Mouse (Mus musculus) heart, adult 18-20 months (tissue): ENCODE data around the gene Rasal2. TPM values are rescaled to one million over a fixed set of nuclear protein-coding genes. Genes with fewer than 3 reads are reported as not detected.

Experiments used
- DNase-seq, 2 experiments: peaks; one replicate each; pipeline ENCODE4 v3.0.0; 2021 to 2022; ENCODE audit warnings: mixed read lengths in 1 of 2
- total RNA-seq, 2 experiments: library from RNA; stranded (reverse); gene quantifications; 2 replicates each; pipeline ENCODE4 v1.2.3; 2021

The Rasal2 gene
- total RNA-seq, 2 experiments from 2014 or later: 19.8 to 23.9 TPM

DNA sequence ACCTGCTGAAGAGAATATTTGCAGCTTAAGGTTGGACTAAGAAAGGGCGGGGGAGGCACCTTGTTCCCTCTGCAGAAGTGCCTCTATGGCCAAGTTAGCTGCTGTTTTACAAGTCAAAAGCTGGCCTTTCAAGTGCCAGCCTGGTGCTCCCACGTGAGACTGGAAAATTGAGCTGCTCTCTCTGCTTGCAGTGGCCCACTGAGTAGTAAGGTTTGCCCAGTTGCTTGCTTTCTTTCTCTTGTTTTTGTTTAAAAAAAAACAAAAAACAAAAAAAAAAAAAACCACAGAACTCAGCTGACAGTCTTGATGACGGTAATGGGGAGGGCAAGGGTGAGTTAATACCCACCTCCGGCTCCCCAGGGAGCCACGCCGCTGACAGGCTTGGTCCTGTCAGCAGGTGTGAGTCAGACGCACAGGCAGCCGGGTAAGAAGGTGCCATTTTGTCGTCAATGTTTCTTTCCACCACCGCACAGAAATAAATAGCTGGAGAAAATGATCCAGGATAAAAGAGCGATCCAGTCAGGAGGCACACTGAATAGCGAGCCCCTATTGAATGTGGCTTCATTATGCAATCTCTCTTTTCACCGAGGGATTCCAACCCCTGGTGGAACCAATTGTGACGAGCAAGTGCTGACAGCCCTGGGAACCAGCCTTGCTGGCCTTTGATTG, 27.7 kb upstream of the Rasal2 start:
- no peak for DNase-seq

DNA sequence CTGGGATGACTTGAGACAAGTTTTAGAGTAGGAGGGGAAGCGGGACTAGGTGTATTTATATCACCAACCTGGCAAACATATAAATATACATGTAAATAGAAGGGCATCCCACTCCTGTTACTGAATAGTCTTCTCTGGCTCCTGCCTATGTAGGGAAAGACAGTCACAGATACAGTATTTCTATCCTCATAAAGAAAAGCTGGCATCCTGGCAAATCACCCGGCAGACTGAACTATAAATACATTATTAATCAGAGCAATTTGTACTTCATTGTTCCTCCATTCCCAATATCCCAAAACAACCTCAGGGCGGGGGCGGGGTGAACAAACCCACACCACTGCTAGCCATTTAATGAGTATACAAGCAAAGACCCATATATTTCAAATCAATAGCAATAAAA, 26.7 kb upstream of the Rasal2 start:
- no peak for DNase-seq

DNA sequence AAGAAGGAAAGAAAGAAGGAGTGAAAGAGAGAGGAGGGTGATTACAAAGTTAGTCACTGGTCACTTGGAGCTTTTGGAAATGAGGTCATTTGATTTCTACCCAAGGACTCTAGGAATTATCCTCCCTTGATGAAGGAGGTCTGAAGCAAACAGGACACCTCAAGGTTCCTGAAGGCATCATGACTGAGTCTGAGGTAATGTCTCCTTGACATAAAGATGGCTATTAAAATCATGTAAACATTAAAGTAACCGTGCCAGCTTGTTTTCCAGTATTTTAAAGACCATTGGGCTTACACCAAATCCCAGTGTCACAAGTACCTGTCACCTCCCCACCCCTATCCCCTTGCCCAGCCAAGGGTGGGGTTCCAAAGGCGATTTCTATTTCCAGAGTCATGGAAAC, 25.9 kb upstream of the Rasal2 start:
- DNase-seq: no peak

DNA sequence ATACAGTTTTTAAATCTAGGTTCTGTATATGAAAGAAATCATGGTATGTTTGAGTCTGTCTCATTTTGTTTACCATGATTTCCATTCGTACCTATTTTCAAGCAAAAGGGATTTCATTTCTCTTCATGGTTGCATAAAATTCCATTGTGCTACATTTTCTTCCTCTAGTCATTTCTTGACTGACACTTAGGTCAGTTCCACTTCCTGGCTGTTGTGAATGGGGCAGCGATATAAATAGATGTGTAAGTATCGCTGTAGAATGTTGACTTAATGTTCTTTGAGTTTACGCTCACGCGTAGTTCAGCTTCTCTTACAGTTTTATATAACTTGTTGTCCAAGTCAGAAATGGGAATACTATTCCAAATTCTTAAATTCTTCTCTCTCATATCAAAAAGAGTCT, 23.5 kb upstream of the Rasal2 start:
- no peak for DNase-seq

DNA sequence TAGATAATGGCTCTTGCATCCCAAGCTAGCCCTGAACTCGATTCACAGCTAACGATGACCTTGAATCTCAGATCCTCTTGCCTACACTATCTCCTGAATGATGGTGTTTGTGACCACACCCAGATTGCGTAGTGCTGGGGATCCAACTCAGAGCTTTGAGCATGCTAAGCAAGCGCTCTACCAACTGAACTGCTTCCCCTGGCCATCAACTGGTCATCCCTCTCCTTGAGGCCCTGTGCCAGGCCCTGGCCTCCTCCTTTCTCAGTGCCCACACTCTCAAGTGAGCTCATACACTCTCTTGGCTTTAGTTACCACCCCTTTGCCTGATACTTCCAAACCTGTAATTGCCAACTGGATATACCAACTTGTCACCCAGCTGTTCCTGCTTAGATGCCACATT, 22.0 kb upstream of the Rasal2 start:
- DNase-seq: no peak

DNA sequence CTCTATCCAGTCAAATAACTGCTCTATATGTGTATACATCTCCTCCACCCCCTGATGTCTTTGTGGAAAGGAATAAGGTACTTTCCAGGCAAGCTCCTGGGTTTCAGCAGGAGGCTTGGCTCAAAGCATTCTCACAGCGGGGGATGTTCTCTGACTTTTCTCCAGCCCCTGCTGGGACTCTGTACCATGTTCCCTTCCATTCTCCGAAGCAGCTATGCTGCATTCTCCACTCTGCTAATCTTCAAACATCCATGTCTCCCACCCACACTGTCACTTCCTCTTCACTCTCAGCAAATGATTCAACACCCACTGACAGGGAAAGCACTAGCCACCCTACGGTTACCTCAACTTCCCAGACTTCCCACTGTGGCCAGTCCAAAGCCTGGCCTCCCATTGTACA, 20.9 kb upstream of the Rasal2 start:
- DNase-seq: no peak

DNA sequence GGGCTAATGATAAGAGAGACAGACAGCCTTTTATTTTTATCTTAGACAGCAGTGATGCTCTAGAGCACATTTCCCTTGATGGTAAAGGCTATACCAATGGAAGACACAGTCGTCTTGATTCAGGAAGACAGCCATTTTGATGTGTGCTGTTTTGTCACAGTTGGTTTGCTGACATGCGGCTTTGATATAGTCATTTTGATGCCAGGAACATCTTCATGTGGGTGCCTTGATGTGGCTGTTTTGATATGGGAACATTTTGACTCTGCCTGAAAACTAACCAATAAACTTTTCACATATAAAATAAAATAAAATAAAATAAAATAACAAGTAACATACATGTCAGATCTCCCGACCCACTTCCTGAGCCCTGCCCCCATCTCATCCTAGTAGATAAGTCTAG, 16.0 kb upstream of the Rasal2 start:
- DNase-seq: no peak

DNA sequence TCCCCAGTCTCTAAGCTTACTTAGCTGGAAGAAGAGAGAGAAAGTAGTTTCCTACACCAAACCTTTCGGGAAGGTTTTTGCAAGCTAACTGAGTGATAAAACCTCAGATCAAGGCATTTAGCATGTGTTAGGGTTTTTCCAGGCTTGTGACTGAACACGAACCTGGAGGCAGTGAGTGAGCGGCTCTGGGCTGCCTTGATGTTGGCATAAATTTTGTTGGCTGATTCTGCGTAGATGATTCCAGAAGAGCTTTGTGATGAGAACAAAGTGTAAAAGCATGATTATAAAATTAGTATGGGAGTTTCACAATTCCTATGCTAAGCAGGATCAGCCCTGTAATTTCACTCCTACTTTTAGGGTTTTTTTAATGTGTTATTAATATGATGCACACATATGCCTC, 15.2 kb upstream of the Rasal2 start:
- no peak for DNase-seq

DNA sequence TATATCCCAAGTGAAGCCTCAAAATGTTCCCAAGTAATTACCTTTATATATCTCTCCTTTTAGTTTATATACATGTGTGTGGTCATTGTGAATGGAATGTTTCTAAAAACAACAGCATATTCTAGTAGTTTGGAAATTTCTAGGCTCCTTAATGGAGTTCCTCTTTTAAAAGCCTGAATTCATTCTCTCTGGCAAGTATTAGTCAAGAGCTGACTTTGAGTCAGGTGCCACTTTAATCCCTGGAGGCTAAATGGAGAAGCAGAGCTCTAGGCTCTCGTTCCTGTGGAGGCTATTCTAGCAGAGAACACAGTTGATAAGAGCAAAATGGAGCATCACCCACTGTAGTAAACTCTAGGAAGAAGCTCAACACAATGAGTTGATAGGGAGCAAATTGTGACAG, 14.5 kb upstream of the Rasal2 start:
- peak in 1 of 2 experiments; percentile 10 for DNase-seq

DNA sequence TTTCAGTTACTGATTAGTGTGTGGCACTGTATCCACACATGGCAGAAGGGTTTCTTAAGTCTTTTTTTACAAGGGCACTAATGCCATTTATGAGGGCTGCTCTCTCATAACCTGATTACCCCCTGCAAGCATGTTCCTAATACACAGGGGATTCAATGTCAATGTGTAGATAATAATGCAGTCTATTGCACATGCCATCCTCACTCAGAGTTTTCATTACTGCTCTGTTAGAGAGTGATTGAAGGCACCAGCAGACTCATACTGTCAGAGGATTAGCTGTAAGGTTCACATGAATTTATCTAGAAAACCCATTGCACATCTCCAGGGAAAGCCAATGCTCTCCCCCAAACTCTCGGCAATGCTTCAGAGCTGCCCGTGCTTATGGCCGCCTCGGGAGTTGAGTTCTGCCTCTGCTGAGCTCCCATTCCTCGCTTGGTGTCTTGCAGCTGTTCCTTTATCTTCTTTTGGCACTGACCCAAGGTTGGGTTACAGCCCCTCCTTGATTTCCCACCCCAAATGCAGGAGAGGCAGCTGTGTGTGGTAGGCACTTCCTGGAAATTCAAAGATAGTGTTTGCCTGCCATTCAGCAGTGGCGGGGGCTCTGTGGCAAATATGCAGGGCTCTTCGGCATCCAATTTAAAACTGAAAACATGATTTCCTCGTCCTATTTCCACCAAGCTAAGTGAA, 13.5 kb upstream of the Rasal2 start:
- peak in 1 of 2 experiments; percentile 37 for DNase-seq

DNA sequence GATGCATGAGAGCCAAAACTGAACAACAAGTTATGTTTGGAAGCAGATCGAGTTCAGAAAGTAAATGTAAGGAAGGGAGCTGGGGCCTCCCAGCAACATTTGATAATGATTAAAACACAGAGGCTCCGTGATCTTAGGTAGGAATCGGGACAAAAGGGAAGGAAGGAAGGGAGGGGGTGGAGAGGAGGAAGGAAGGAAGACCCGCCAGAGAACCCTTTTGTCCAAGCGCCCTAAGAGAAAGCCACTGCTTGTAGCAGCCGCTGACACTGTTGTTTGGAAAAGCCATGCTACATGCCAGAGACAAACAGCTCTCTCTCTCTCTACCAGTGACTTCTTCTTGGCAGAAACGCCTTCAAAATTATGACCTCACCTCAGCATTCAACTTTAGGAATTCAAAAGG, 5.5 kb upstream of the Rasal2 start:
- DNase-seq: peak; percentile 37 to 77

DNA sequence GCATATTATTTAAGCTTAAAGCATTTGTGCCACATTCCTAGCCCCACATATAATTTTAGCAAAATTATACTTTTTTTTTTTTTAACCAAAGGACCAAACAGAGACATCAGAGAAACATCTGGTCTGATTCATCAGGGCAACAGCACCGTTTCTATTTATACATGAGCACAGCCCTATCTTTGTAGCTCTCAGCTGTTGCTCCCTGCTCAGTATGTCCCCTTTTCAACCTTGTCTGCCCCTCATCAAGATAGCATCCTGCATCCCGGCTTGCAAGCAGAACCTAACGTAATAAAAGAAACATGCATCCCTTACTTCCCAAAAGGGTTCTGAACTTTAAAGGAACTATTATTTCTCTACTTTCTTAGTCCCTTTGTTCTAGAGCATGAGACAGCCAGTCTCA, 5.0 kb upstream of the Rasal2 start:
- DNase-seq: no peak

DNA sequence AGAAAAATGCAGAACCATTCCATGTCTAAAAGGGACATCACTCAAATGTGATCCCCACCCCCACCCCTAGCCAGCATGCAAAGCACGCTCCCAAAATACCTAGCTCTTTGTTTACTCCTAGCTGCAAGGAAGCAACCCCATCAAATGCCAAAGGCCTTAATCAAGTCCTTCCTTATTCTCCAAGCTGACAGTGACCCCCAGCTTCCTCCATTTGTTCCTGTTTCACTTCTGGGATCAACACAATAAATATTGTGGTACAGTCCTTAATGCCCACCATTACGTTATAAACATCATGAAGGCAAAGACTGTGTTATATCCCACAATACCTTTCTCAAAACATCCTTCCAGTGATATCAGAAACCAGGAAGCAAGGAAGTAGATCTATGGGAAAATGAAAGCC, 4.2 kb upstream of the Rasal2 start:
- DNase-seq: peak in 1 of 2 experiments; percentile 38

DNA sequence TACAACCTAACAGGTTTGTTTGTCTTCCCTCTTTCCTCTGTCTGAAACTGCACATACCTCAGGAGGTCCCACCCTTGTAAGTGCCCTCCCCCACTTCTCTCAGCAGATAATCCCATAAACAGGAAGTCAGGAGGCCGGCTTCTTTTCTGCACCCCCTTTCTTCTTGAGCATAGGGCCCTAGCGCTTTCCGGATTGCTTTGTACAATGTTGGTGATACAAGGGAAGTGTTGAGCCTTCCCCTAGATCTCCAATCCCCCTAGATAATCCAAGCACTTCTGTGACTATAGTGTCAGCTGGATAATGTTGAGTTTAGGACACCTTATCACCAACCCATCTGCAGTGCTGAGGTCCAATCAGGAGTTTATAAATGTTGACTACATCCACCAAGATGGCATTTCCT, 3.4 kb upstream of the Rasal2 start:
- no peak for DNase-seq

DNA sequence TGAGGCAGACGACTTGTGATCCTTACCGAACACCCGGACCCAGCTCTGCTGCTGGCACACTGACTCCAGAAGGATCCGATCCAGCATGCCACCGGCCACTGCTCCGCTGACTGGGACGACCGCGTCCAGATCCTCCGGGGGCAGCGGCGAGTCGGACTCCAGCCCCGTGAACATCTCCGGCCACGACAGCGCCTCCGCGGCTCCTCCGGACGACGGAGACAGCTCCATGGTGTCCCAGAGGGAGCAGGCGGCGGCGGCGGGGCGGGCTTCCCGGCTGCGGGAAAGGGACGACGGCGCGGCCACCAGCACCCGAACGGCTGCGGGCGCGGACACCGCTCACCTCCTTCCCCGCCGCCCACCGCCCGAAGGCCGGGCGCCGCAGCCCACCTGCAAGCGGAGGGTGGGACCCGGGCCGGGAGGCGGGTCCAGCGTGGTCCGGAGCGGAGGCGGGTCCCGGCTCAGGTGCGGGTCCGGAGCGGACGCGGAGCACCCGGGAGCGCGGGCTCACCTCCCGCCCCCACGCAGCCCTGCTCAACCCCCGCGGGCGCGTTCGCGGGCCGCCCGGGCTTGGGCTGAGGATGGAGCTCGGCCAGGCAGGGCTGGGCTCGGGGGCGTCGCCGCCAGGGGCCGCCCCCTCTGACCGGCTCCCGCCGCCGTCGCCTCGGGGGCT, 549 bp downstream of the Rasal2 start:
- DNase-seq: peak; percentile 75 to 79

DNA sequence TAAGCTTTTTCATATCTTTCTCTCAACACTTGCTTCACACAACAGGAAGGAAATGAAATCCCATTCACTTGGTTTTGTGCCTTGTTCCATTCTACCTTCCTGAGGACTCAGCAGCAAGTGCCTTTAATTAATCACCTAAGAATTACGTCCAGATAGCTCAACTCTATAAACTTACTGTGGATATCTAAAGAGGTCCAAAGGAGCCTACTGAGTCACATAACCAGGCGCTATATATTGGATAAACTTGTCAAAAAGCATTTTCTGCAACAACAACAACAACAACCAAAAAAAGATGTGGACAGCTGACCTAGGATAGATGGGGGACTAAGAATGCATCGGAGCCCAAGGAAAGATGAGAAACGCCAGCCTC, 1.1 kb downstream of the Rasal2 start:
- DNase-seq: no peak

DNA sequence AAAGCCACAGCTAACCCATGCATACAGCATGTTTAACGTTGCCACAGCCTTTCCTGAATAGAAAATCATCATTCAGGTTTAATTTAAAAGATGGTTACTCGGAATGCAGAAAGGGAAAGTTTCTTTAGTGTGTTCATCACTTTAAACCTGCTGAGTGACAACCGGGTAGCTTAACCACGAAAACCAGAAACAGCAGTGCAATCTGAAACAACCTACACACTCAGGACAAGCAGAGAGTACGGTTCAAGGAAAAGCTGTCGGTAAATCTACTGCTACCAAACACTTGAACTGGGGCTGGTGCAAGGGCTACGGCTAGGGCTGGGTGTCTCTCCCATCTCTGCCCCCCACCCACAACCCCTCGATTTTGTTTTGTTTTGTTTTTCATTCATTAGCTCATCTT, 1.5 kb downstream of the Rasal2 start:
- no peak for DNase-seq

DNA sequence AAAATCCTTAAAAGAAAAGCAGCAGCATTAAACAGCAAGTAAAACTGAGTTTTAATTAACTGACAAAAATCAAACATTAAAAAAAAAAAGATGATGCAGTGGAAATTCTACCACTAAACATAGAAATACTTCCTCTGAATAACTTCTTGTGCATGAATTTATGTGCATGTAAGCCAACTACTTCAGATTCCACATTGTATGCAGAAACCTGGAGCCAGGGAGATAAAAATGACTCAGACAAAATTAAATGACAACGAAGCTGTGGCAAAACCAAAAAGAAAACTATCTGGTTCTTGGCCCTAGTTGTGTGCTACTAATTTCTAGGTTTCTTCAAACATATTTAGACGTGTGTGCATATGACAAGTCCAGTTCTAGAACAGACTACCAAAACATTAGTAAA, 2.7 kb downstream of the Rasal2 start:
- DNase-seq: no peak

DNA sequence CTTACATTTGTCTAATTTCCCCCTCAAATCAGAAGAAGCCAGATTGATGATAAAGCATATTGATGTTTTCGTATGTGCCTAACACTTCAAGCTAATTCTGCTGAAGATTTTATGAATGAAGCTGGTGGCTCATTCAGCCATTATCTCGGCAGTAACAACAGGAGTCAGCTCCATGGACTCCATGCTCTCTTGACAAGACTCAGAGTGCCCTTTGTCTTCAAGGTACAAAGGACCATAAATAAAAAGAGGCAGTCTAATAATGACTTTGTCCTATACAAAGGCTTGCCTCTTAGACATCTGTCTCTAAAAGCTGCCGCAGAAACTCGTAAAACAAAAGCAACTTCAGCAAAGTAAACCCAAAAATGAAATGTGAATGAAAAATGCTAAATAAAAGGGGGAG, 24.4 kb downstream of the Rasal2 start:
- no peak for DNase-seq

DNA sequence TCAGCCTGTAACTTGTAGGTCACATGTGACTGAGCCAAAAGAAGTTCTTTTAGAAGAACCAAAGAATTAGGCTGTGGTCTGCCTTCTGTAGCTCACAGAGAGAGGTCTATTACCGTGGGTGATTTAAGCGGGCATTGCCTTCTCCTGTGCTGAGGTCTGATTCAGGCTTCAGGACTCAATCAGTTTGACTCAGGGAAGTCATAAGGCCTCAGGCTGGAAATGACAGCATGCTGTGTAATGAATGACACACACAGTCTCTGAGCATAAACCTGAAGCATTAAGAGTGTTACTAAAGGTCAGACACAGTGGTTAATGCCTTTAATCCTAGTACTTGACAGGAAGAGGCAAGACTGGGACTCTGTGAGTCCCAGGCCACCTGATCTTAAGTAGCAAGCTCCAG, 31.7 kb downstream of the Rasal2 start:
- no peak for DNase-seq

DNA sequence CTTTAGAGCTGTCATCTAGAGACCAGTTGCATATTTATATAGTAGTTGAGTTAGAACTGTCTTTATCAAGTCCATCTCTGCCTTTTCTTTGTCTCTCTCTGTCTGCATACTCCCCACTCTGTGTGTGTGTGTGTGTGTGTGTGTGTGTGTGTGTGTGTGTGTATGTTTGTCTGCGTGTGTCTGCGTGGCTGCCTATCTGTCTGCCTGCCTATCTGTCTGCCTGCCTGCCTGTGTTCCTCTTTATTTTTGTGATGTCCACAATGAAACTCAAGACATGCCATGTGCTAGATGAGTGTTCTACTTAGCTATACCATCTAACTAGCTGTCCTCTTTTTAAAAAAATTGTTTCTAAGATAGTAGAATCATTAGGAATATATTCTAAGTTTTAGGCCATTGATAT, 42.0 kb downstream of the Rasal2 start:
- no peak for DNase-seq

DNA sequence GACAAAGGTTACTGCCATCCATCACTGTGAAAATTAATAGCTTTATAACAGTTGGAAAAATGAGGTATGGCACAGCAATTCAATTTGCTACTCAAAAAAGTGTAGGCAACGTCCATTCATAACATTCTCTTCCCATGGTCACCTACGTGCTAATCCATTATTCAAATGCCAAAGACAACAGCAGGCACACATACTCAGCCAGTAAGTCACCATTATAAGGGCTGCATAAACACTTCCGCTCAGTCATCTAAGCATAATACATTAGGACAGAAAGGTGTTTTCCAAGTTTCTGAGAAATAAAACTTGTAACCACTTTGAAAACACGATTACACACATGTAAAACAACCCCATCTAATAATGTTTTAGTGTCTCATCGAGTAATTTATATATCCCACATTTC, 44.1 kb downstream of the Rasal2 start:
- no peak for DNase-seq

DNA sequence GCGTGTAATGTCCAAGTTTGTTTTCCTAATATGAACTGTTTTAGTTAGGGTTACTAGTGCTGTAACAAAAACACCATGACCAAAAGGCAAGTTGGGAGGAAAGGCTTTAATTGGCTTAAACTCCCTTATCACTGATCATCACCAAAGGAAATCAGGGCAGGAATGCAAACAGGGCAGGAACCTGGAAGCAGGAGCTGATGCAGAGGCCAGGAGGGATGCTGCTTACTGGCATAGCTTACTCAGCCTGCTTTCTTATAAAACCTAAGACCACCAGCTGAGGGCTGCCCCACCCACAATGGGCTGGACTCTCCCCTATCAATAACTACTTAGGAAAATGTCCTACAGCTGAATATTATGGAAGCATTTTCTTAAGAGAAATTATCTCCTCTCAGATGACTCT, 65.7 kb downstream of the Rasal2 start:
- peak in 1 of 2 experiments; percentile 10 for DNase-seq

DNA sequence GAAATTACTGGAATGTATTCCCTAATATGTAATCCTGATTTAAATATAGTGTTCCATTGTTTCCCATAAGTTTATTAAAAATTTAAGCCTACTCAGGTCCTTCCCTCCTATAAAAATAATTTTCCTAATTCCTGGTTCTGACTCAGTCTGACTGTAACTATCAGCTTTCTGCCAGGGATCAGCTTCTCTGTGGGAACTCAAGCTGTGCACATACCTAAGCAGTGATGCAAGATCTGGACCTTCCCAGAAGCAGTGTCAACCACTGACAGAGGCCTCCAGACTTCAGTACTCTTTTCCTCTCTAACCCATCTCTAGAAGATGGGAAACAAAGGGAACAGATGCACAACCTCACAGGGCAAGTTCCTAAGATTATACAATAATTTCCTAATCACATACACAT, 68.9 kb downstream of the Rasal2 start:
- peak; percentile 54 to 71 for DNase-seq
